Mouse (Mus musculus) kidney, adult 2 months (tissue): ENCODE measurements at regions not wholly inside any gene's neighbourhood (a gene's known extent, or its start where the extent isn't known, plus 50 kb on each side); places are given as distances from the start of the nearest gene placed in this dataset.

Experiments
- DNase-seq: peaks from one replicate; pipeline ENCODE4 v3.0.0; 2021
- H3K27ac ChIP-seq: fragments of 200-500 bp; 2 replicates; pipeline ENCODE4 v1.5.1; 2012; ENCODE audit warnings: low read depth, low read length, control low read depth, inconsistent platforms; ENCODE audit not compliant: insufficient read depth
- H3K27me3 ChIP-seq: fragments of 200-500 bp; replicated peaks from 2 replicates; pipeline ENCODE4 v1.6.1; 2012; ENCODE audit warnings: mild to moderate bottlenecking, moderate library complexity, low read length, inconsistent platforms; ENCODE audit not compliant: control insufficient read depth, insufficient read depth
- H3K36me3 ChIP-seq: fragments of 200-500 bp; 2 replicates; pipeline ENCODE4 v1.6.1; 2012; ENCODE audit warnings: mild to moderate bottlenecking, moderate library complexity, low read length, inconsistent platforms; ENCODE audit not compliant: control insufficient read depth, insufficient read depth
- H3K4me1 ChIP-seq: fragments of 200-500 bp; 2 replicates; pipeline ENCODE4 v1.6.1; 2011; ENCODE audit warnings: low read length; ENCODE audit not compliant: control insufficient read depth, insufficient read depth
- H3K4me3 ChIP-seq: fragments of 200-500 bp; 2 replicates; pipeline ENCODE4 v1.5.1; 2011; ENCODE audit warnings: mild to moderate bottlenecking, low read depth, low read length, control low read depth; ENCODE audit not compliant: insufficient read depth
- CTCF ChIP-seq: fragments of 200-500 bp; conservative IDR thresholded peaks from 2 replicates; pipeline ENCODE4 v1.5.1; 2011; ENCODE audit warnings: low read depth, mild to moderate bottlenecking, control low read depth, low read length, moderate library complexity, mixed read lengths; ENCODE audit not compliant: insufficient read depth, insufficient read length
- POLR2A ChIP-seq: fragments of 200-500 bp; IDR thresholded peaks from one replicate; pipeline ENCODE4 v1.6.1; 2011; ENCODE audit warnings: low read depth, low read length, control low read depth
- WGBS: fragments of 180-500 bp; shearing (Covaris S2); methylation state at CpG from one replicate; pipeline ENCODE4 v1.1.7; 2018; 5-methylcytosine and 5-hydroxymethylcytosine counted together

- TF ChIP-seq CTCF, result no peak
- no peak for DNase-seq
- Histone ChIP-seq H3K4me1 (no peaks in the 10 kb centered on the region), H3K36me3 (no peaks in the 10 kb centered on the region), H3K4me3 (no peak overlapping the region), H3K27me3 (no peaks in the 10 kb centered on the region), H3K27ac (no peak overlapping the region)
- 55% methylated on average over 2 of the region's 2 CpGs for WGBS
Measured at GRCm38 (mm10) chr1:193860354-193860753, 490.3 kb upstream of the Camk1g start.

GRCm38 (mm10) chr1:193859257-193860125, 489.4 kb upstream of the Camk1g start:
- H3K36me3 ChIP-seq, result no peaks in the 10 kb centered on the region
- H3K4me3 ChIP-seq, result no peak overlapping the region
- DNase-seq, result no peak
- no peak overlapping the region for H3K27ac ChIP-seq
- TF ChIP-seq CTCF (no peak), POLR2A (no peak)
- WGBS, result 53% methylated on average over 10 of the region's 10 CpGs
- H3K4me1 ChIP-seq, result no peaks in the 10 kb centered on the region
- H3K27me3 ChIP-seq, result no peaks in the 10 kb centered on the region

- Histone ChIP-seq H3K4me1 (peaks cover 2% of the 10 kb centered on the region; the same call in 1 of the 2 replicates), H3K4me3 (no peak overlapping the region), H3K27ac (no peak overlapping the region), H3K27me3 (no peaks in the 10 kb centered on the region), H3K36me3 (no peaks in the 10 kb centered on the region)
- TF ChIP-seq POLR2A (no peak), CTCF (no peak)
- DNase-seq, result no peak
- WGBS, result 85% methylated on average over 5 of the region's 5 CpGs
Measured at GRCm38 (mm10) chr1:193847922-193848321, 477.8 kb upstream of the Camk1g start.

- TF ChIP-seq POLR2A (no peak), CTCF (no peak)
- H3K27ac ChIP-seq, result no peak overlapping the region
- DNase-seq, result peak; percentile 35
- no peaks in the 10 kb centered on the region for H3K27me3 ChIP-seq
- H3K4me3 ChIP-seq, result no peak overlapping the region
- no peaks in the 10 kb centered on the region for H3K36me3 ChIP-seq
- H3K4me1 ChIP-seq, result peaks cover 2% of the 10 kb centered on the region; the same call in 1 of the 2 replicates
Measured at GRCm38 (mm10) chr1:193844868-193845267, 474.8 kb upstream of the Camk1g start.

GRCm38 (mm10) chr1:193844461-193844860, 474.4 kb upstream of the Camk1g start:
- H3K27ac ChIP-seq, result no peak overlapping the region
- H3K4me3 ChIP-seq, result no peak overlapping the region
- no peaks in the 10 kb centered on the region for H3K36me3 ChIP-seq
- WGBS, result 24% methylated on average over 1 of the region's 1 CpGs
- H3K27me3 ChIP-seq, result no peaks in the 10 kb centered on the region
- TF ChIP-seq CTCF, result no peak
- no peak for TF ChIP-seq POLR2A
- H3K4me1 ChIP-seq, result peaks cover 2% of the 10 kb centered on the region; the same call in 1 of the 2 replicates
- peak; percentile 1 for DNase-seq

GRCm38 (mm10) chr1:193800998-193801397, 430.9 kb upstream of the Camk1g start:
- no peaks in the 10 kb centered on the region for H3K36me3 ChIP-seq
- no peak for DNase-seq
- no peaks in the 10 kb centered on the region for H3K4me1 ChIP-seq
- H3K27me3 ChIP-seq, result no peaks in the 10 kb centered on the region
- H3K27ac ChIP-seq, result no peak overlapping the region
- 53% methylated on average over 3 of the region's 3 CpGs for WGBS
- no peak overlapping the region for H3K4me3 ChIP-seq
- no peak for TF ChIP-seq POLR2A
- no peak for TF ChIP-seq CTCF

- no peak for DNase-seq
- TF ChIP-seq POLR2A (no peak), CTCF (no peak)
- WGBS, result 74% methylated on average over 2 of the region's 2 CpGs
Measured at GRCm38 (mm10) chr1:193790579-193790978, 420.5 kb upstream of the Camk1g start.

More at GRCm38 (mm10) chr1:193790579-193790978, 420.5 kb upstream of the Camk1g start:
- H3K27me3 ChIP-seq, result no peaks in the 10 kb centered on the region
- no peaks in the 10 kb centered on the region for H3K36me3 ChIP-seq
- H3K4me3 ChIP-seq, result no peak overlapping the region
- no peak overlapping the region for H3K27ac ChIP-seq
- H3K4me1 ChIP-seq, result no peaks in the 10 kb centered on the region
